Mouse (Mus musculus): ENCODE measurements at regions not wholly inside any gene's neighbourhood (a gene's known extent, or its start where the extent isn't known, plus 50 kb on each side); places are given as distances from the start of the nearest gene placed in this dataset.

GRCm38 (mm10) chr3:127948898-127949620 is 52.9 kb upstream of the Fam241a start:
- TF ChIP-seq POLR2A (IDR thresholded peaks at IDR 0.05; ENCODE audit: borderline replicate concordance, insufficient read depth, low read length), result no peak
- peak; percentile 44; the same call in 1 of the 2 replicates for TF ChIP-seq CTCF (IDR thresholded peaks at IDR 0.05; ENCODE audit: borderline replicate concordance, insufficient read depth, low read depth, low read length)
